Mouse (Mus musculus) kidney, adult 2 months (tissue): ENCODE data around the gene Foxo6. TPM values are rescaled to one million over a fixed set of nuclear protein-coding genes. Genes with fewer than 3 reads are reported as not detected.

Experiments
- DNase-seq: peaks from one replicate; pipeline ENCODE4 v3.0.0; 2021
- H3K27ac ChIP-seq: fragments of 200-500 bp; 2 replicates; pipeline ENCODE4 v1.5.1; 2012; ENCODE audit warnings: low read depth, low read length, control low read depth, inconsistent platforms; ENCODE audit not compliant: insufficient read depth
- H3K27me3 ChIP-seq: fragments of 200-500 bp; replicated peaks from 2 replicates; pipeline ENCODE4 v1.6.1; 2012; ENCODE audit warnings: mild to moderate bottlenecking, moderate library complexity, low read length, inconsistent platforms; ENCODE audit not compliant: control insufficient read depth, insufficient read depth
- H3K36me3 ChIP-seq: fragments of 200-500 bp; 2 replicates; pipeline ENCODE4 v1.6.1; 2012; ENCODE audit warnings: mild to moderate bottlenecking, moderate library complexity, low read length, inconsistent platforms; ENCODE audit not compliant: control insufficient read depth, insufficient read depth
- H3K4me1 ChIP-seq: fragments of 200-500 bp; 2 replicates; pipeline ENCODE4 v1.6.1; 2011; ENCODE audit warnings: low read length; ENCODE audit not compliant: control insufficient read depth, insufficient read depth
- H3K4me3 ChIP-seq: fragments of 200-500 bp; 2 replicates; pipeline ENCODE4 v1.5.1; 2011; ENCODE audit warnings: mild to moderate bottlenecking, low read depth, low read length, control low read depth; ENCODE audit not compliant: insufficient read depth
- CTCF ChIP-seq: fragments of 200-500 bp; conservative IDR thresholded peaks from 2 replicates; pipeline ENCODE4 v1.5.1; 2011; ENCODE audit warnings: low read depth, mild to moderate bottlenecking, control low read depth, low read length, moderate library complexity, mixed read lengths; ENCODE audit not compliant: insufficient read depth, insufficient read length
- POLR2A ChIP-seq: fragments of 200-500 bp; IDR thresholded peaks from one replicate; pipeline ENCODE4 v1.6.1; 2011; ENCODE audit warnings: low read depth, low read length, control low read depth
- WGBS: fragments of 180-500 bp; shearing (Covaris S2); methylation state at CpG from one replicate; pipeline ENCODE4 v1.1.7; 2018; 5-methylcytosine and 5-hydroxymethylcytosine counted together
- polyA plus RNA-seq: library from polyadenylated mRNA; depleted of rRNA; stranded (reverse); fragments of >200 nt; gene quantifications from 2 replicates; pipeline ENCODE4 v1.2.3, GENCODE M21; 2012

Gene Foxo6
- polyA plus RNA-seq, 1 experiment: 0.61 TPM

DNA sequence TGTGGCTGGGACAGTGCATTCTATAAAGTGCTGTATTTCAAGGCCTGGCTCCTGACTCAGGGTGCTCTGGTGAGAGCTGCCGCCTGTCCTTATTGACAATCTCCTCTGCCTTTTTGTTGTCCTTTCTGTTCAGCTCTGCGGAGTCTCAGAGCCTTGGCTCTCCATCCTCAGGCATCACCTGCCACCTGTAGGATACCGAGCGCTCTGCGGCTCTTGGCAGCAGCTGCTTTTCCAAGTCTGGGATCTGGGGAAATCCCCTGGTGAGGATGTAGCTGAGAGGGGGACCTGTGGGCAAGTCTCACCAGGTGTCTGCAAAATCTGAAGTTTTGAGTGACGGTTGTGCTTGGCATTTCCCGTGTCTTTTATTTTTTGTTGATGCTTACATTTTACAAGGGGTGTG, 12.1 kb upstream of the Foxo6 start:
- no peaks in the 10 kb centered on the region for H3K4me1 ChIP-seq
- no peak for DNase-seq
- H3K36me3 ChIP-seq: no peaks in the 10 kb centered on the region
- no peaks in the 10 kb centered on the region for H3K27me3 ChIP-seq
- 61% methylated on average over 7 of the region's 7 CpGs for WGBS
- H3K4me3 ChIP-seq: no peak overlapping the region
- no peak overlapping the region for H3K27ac ChIP-seq
- TF ChIP-seq CTCF (0 out of 2 replicates have a peak, but pooled peaks have one; percentile 27), POLR2A (no peak)

DNA sequence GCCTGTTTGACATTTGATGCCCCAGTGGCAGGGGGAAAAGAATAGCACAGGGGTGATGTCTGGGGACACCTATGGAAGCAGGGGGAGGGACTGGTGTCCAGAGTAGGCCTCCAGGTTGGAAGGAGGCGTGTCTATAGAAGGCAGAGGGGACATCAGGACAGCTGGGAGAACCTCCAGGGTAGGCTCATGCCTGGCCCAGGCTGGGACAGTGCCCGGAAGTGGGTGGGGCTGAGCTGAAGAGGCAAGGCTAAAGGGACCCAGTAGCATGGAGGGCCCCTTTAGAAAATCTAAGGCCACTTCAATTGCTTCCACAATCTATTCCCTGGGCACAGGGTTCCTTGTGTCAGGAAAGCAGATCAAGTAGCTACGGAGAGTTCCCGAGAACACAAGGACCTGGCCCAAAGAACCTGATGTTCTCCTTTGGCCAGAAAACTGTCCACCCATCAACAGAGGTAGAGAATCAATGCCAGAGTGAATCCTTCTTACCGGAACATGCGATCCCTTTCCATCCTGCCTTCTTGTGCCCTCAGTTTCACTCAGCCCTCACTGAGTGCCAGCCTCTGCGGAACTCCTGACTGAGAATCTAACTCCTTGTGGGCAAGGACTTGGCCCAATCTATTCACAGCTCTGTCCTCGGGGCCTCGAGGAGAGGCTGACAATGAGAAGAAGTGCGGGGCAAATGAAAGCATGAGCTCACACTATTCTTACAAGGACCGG, 4.1 kb upstream of the Foxo6 start:
- 79% methylated on average over 11 of the region's 11 CpGs for WGBS
- Histone ChIP-seq H3K4me3 (no peak overlapping the region), H3K27me3 (no peaks in the 10 kb centered on the region), H3K36me3 (no peaks in the 10 kb centered on the region), H3K4me1 (no peaks in the 10 kb centered on the region), H3K27ac (no peak overlapping the region)
- no peak for TF ChIP-seq CTCF
- TF ChIP-seq POLR2A: no peak
- DNase-seq: no peak

DNA sequence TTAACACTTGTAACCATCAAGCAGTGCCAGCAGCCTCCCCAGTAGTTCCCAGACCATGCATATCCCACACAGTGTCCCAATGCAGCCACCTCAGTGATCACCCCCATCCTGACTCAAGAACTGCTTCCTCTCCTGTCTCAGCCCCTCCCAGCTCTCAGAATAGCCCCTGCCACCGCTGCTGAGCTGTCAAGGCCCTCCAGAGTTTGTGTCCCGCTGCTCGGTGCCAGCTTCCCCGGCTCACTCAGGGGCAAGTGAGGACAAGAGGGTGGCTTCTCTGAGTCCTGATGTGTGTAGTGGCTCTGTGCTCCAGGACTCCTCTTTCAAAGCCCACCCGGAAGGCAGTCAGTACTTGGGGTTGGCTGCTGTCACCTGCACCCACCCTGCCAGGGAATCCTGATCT, 3.3 kb upstream of the Foxo6 start:
- Histone ChIP-seq H3K27me3 (no peaks in the 10 kb centered on the region), H3K4me1 (no peaks in the 10 kb centered on the region), H3K4me3 (no peak overlapping the region), H3K27ac (no peak overlapping the region), H3K36me3 (no peaks in the 10 kb centered on the region)
- no peak for DNase-seq
- WGBS: 39% methylated on average over 5 of the region's 5 CpGs
- TF ChIP-seq CTCF (no peak), POLR2A (no peak)

DNA sequence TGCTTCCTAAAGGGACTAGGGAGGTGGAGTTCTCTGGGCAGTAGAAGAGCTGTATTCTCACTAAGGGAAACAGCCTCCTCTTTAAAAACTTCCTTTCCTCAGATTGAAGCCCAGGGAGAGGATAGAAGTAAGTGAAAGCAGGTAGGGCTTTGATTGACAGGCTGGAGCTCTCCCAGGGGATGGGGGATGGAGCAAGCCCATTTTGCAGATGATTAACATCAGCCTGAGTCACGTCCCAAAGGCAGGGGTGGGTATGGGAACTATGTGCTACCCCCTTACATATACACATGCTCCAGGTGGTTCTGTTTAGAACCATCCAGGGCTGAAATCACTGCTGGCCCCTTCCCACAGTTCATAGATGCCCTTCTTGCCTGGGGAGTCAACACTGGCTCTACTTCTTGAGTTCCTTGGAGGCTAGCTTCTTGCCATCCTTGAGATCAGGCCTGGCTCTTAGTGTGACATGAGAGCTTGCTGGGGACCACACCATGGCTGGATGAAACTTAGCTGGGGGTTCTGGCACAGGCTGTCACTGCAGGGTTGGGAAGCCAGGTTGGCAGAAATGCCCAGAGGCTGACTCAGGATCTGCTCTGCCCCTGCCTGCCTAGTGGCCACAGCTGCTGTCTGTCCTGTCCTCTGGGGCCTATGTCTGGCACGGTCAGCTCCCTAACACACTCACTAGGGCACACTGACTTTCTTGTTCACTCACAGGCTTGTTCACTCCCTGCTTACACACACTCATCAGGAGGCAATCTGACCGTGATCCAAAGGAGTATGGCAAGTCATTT, 2.2 kb upstream of the Foxo6 start:
- Histone ChIP-seq H3K27ac (no peak overlapping the region), H3K36me3 (no peaks in the 10 kb centered on the region), H3K4me1 (no peaks in the 10 kb centered on the region), H3K4me3 (no peak overlapping the region), H3K27me3 (no peaks in the 10 kb centered on the region)
- DNase-seq: no peak
- WGBS: 73% methylated on average over 3 of the region's 3 CpGs
- TF ChIP-seq CTCF: no peak

DNA sequence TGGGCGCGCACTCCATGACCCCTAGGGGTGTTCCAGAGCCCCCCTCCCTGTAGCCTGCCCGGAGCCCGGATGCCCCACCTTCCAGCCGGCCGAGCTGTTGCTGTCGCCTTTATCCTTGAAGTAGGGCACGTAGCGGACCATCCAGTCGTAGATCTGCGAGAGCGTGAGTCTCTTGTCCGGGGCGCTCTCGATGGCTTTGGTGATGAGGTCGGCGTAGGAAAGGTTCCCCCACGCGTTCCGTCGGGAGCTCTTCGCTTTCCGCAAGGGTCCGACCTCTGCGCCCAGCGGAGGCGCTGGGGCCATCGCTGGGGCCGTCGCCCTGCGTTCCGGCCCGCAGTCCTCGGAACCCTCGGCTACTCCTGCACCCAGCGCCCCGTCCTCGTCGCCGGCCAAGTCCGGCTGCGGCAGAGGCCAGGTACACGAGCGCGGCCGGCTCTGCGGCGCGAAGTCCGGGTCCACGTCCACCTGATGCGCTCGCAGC, 348 bp downstream of the Foxo6 start:
- 1% methylated on average over 53 of the region's 53 CpGs for WGBS
- no peaks in the 10 kb centered on the region for H3K4me1 ChIP-seq
- H3K4me3 ChIP-seq: peak overlapping the region; percentile 39
- TF ChIP-seq POLR2A: no peak
- TF ChIP-seq CTCF: no peak
- no peaks in the 10 kb centered on the region for H3K36me3 ChIP-seq
- peak; percentile 31 for DNase-seq
- H3K27ac ChIP-seq: no peak overlapping the region
- no peaks in the 10 kb centered on the region for H3K27me3 ChIP-seq

DNA sequence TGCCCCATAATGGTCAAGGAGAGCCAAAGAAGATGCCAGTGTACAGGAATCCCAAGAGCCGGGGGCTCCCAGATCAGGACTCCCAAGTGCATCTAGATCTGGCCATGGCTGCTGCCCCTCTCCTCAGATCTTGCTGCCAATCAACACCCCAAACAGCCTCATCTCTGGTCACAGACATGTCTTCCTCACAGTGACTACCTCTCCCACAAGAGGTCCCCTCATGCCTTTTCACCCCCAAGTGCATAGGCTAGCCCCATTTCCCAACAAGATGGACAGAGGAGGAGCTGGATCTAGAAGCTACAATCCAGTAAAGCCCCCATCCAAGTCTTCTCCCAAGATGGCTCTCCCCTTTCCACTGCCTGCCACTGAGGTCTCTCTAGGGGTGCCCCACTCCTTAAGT, 1.4 kb downstream of the Foxo6 start:
- no peak for DNase-seq
- H3K4me1 ChIP-seq: no peaks in the 10 kb centered on the region
- H3K36me3 ChIP-seq: no peaks in the 10 kb centered on the region
- H3K4me3 ChIP-seq: no peak overlapping the region
- no peaks in the 10 kb centered on the region for H3K27me3 ChIP-seq
- WGBS: 96% methylated on average over 1 of the region's 1 CpGs
- H3K27ac ChIP-seq: no peak overlapping the region
- TF ChIP-seq POLR2A (no peak), CTCF (no peak)

DNA sequence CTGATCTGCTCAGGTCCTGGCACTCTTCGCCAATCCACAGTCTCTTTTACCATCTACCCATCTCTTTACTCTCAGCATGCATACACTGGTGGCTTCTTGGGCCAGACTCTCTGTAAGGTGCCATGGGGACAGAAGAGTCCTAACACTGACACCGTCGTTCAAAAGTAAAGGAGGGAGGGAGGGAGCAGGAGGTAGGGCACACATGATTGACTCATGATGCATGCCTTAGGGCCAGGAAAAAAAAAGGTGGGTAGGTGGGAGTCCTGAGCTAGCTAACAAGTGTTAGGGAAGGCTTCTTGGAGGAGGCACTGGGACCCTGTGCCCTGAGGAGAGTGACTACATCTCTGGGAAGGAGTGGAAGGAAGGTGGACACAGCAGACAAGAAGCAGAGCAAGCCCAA, 1.9 kb downstream of the Foxo6 start:
- 71% methylated on average over 3 of the region's 3 CpGs for WGBS
- Histone ChIP-seq H3K27me3 (no peaks in the 10 kb centered on the region), H3K4me1 (no peaks in the 10 kb centered on the region), H3K36me3 (no peaks in the 10 kb centered on the region), H3K4me3 (no peak overlapping the region), H3K27ac (no peak overlapping the region)
- TF ChIP-seq CTCF: no peak
- no peak for TF ChIP-seq POLR2A
- no peak for DNase-seq
